Mouse (Mus musculus) layer of hippocampus, adult 11-12 months (tissue): Measurements from ENCODE around the gene Lmf2.

Experiments used
- DNase-seq: peaks from one replicate; pipeline ENCODE4 v3.0.0; 2022; ENCODE audit warnings: low spot score

The Lmf2 gene

DNA sequence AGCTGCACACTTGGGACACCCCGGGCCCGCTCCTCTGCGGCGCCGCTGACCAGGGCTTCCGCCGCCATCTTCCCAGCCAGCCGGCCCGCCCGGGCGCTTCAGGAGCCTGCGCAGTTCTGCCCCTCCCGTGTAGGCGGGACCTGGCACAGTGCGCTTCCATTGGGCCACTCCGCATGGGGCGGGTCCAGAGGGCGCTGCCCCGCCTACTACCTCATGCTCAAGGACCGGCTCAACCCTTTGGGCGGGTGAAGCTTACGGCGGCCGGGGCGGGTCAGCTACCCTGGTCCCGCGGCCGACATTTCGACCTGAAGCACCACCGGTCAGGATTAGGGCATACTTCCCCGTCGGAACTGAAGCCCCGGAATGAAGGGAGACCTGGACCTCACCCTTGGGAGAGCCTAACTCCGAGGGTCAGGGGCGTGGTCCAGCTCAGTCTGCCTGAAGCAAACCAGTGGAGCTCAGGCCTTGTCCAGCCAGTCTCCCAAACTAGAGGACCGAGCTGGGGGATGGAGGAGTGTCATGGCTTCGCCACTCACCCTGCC, 40.2 kb downstream of the Lmf2 start, which contains the start of gene Sbf1:
Sbf1 (minus strand) TSS at position 122 of the 542 bp plus-strand sequence.
- DNase-seq: peak; percentile 99

DNA sequence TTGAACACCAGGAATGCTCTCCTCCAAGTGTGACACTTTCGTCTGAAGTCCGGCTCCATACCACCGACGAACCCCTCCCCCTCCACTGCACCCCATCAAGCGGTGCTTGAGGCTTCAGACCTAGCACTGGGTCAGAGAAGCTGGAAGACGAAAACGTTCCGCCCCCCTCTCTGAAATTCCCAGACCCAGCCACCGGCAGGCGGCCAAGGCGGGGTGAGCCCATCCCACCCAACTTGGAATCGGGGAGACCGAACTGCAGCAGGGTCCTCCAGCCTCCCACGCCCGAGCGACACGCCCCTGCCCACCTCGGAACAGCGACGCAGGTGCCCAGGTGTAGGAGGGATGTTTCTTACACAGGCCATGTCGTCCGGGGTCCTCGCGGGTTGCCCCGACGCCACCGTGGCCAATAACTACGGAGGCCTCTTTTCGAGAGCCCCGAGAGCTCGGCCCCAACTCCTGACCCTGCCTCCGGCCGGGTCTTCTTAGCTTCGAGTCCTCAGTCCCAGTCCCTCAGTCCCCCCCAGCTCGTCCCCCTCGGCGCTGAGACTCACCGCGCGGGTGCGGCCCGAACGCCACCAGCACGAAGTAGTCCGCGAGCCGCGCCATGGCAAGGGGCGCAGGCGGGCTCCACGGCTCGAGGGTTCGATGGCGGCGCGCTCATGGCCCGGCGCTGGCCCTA, 40.8 kb downstream of the Lmf2 start:
- no peak for DNase-seq

DNA sequence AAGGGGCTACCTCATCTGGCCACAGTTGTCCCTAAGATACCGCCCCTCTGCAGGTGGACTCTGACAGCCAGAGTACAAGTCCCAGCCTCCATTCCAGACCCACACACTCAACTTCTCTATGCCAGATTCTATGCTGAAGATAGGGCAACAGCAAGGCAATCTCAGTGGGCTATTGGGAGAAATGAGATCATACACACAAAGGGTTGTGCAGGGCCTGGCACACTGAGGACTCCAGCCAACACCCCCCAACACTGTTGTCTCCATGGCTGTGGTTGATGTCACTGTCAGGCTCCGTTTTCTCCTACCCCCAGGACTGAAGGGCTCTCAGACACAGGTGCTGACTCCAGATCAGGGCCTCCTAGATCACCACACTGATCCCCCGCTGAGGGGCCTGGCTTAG, 41.4 kb downstream of the Lmf2 start:
- DNase-seq: no peak

DNA sequence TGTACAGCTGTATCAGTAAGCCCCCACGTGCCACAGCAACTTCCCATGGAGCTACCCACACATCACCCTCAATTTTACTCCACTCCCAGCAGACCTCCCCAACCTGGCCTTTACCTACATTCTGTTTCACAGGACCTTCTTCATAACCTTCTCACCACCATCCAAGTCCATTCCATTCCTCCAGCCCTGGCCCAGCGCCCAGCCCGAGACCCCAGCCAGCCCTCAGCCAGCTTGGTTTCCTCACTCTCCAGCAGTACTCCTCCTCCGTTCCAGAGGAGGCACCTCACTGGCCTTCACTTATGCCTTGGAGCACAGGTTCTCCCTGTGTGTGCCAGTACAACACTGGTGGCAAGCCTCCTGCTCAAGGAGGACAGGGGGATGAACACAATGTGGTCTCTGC, 42.1 kb downstream of the Lmf2 start:
- no peak for DNase-seq

DNA sequence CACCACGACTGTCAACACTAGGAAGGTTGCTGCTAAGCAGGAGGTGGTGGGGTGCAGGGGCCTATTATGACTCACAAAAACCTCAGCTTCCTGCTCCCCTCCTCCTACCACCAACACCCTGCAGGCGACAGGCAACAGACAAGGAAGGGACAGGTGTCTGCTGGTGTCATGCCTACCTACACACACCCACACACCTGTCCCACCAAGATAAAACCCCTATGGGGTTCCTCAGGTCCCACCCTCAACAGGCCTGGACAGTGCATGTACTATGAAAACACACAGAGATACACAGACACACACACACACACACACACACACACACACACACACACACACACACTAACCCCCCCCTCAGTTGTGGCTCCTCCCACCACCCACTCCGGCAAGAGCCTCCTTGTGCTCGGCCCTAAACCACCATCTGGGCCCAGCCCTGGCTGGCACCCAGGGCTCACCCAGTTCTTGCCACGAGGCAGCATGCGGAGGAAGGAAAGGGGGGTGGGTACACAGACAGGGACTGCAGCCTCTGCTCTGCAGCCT, 45.4 kb downstream of the Lmf2 start:
- peak; percentile 80 for DNase-seq

DNA sequence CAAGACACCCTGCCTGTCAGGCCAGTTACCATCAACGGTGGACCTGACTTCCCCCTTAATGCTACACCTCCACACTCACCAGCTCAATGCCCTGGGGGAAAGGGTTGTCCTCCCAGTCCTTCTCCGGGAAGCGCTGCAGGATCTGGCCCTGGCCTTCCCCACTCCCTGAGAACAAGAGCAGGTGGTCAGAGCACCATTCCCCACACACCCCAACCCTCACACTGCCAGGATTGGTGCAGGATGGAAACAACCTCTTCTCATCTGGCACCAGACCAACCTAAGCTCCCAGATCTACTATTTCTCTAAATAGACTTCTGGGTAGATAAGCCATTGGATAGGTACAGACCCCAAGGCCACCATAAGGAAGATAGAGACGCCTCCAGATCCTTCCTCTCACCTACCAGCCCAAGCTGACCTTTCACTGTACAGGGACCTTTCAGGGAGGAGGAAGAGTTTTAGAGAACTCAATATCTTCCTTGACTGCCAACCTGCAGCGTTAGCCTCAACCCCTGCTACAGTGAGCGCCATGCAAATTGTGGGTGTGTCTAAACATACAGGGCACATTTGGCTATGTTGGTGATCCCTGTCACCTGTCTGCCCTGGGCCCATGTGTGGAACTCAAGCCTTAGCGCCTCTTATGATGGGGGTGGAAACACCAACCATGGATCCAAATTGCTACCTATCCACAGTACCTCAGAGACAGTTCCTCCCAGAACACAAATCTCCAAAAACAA, 46.9 kb downstream of the Lmf2 start:
- DNase-seq: no peak

DNA sequence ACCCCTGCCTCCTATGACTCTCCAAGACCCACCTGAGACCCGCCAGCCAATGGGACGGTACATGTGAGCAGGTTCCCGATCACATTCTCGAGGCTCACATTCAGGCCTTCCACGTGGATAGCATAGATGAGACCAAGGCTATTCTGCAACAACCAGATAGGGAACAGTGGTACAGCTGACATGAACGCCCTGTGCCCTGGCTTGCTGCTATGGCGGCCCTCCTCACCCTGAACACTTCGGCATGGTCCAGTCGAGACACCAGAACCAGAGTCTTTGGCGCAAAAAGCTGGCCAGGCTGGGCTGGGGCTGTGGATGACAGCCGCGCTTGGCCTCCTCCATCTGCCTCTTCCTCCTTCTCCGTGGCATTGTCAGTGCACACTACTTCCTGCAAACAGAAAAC, 48.0 kb downstream of the Lmf2 start:
- no peak for DNase-seq

DNA sequence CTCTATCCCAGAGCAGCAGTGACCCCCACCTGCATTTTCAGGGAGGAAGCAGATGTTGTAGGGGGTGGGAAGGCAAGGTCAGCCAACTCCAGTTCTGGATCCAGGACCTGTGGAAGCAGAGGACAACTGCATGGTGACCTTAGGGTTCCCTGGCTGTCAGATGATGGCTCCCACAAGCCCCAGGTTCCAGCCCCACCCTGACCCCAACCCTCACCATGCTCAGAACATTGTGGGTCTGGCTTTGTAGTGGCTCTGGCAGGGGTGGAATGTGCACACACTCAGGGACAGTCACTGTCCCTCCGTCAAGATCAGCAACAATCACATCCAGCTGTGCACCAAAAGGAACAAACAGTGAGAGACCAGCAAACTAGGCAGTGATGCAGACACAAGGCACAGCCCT, 49.5 kb downstream of the Lmf2 start:
- DNase-seq: no peak
